Mouse (Mus musculus): ENCODE measurements at regions not wholly inside any gene's neighbourhood (a gene's known extent, or its start where the extent isn't known, plus 50 kb on each side); places are given as distances from the start of the nearest gene placed in this dataset.
A peak's percentile ranks its signal among the peaks of the same experiment; 100 is the strongest.

DNA sequence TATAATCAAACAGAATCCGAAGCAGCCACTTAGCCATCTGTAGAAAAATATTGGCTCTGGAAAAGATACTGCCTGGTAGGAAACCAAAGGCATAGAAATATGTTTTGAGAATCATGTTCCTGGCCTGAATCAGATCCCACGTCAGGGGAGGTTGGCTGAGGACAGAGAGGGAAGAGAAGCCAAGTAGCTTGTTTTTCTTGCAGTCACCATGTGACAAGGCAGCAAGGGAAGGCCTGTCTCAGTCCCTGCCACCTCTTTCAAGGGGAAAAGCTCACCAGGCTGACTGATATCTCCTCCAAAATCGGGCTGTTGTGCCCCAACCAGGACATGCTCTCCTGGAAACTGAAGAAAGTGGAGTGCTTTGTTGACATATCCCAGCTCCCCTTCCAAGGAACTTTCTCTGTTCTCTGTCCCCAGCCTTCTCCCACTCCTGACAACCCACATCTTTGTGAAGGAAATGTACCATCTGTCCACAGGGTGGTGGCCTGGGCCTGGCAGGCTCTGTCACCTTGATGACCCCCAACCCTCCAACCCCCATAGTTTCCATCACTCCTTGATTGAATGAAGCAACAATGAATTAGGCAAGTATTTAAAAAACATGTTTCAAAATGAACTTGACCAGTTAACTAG is 104.3 kb upstream of the Foxn2 start:
- no peak overlapping the region for H3K4me2 ChIP-seq
- no peak overlapping the region for H3K27ac ChIP-seq (ENCODE audit: low read depth)
- no peaks in the 10 kb centered on the region for H3K36me3 ChIP-seq (ENCODE audit: insufficient read depth)
- H3K4me1 ChIP-seq (ENCODE audit: insufficient read depth), result no peaks in the 10 kb centered on the region
- ATAC-seq (ENCODE audit: insufficient read depth) (peak; percentile 52; the same call in 1 of the 2 replicates), DNase-seq (no peak)
- H3K9ac ChIP-seq, result no peak overlapping the region
- H3K27me3 ChIP-seq (ENCODE audit: insufficient read depth, low read length), result no peaks in the 10 kb centered on the region
- H3K4me3 ChIP-seq (ENCODE audit: low read depth, low read length), result no peak overlapping the region
- no peaks in the 10 kb centered on the region for H3K9me3 ChIP-seq (ENCODE audit: low read depth, low read length)
- no peak for TF ChIP-seq CTCF (IDR thresholded peaks at IDR 0.05; ENCODE audit: low read depth)
- WGBS, result 25% methylated on average over 3 of the region's 3 CpGs

DNA sequence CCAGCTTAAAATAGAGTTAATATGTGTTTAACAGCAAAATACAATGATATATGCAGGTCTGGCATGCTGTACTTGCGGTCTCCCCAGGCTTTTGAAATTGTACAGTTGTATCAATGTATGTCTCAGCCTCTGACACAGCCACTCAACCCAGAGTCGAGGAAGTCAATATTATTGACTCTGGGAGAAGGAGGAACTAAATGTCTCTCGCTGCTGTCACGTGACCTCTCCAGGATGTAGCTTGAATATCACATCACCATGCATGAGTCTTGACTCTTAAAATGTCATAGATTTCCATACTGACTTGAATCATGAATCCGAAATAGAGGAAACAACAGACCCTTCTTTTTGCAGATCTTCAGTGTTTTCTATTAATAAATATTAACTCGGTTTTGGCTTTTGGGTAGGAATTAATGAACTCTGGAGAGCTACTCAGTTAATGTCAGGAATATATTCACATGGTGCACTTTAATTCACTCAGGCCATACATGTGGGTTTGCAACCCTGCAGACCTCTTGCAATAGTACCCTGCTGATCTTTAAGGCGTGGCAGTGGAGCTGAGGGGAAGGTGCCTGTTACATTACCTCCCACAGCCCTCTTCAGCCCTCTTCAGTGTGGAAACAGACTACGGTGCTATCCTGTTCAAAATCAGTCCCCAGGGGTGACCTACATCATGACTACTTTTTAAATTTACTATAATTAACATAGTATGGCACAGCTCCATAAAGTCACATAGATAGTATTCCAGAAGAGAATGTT is 102.7 kb upstream of the Foxn2 start:
- no peak for DNase-seq
- no peak overlapping the region for H3K4me2 ChIP-seq
- no peak for TF ChIP-seq CTCF (IDR thresholded peaks at IDR 0.05; ENCODE audit: low read depth)
- no peaks in the 10 kb centered on the region for H3K4me1 ChIP-seq (ENCODE audit: insufficient read depth)
- WGBS, result 77% methylated on average over 8 of the region's 8 CpGs
- H3K4me3 ChIP-seq (ENCODE audit: low read depth, low read length), result no peak overlapping the region
- H3K9me3 ChIP-seq (ENCODE audit: low read depth, low read length), result no peaks in the 10 kb centered on the region
- no peak for ATAC-seq (ENCODE audit: insufficient read depth)
- H3K27ac ChIP-seq (ENCODE audit: low read depth), result no peak overlapping the region
- H3K9ac ChIP-seq, result no peak overlapping the region
- no peaks in the 10 kb centered on the region for H3K27me3 ChIP-seq (ENCODE audit: insufficient read depth, low read length)
- no peaks in the 10 kb centered on the region for H3K36me3 ChIP-seq (ENCODE audit: insufficient read depth)

DNA sequence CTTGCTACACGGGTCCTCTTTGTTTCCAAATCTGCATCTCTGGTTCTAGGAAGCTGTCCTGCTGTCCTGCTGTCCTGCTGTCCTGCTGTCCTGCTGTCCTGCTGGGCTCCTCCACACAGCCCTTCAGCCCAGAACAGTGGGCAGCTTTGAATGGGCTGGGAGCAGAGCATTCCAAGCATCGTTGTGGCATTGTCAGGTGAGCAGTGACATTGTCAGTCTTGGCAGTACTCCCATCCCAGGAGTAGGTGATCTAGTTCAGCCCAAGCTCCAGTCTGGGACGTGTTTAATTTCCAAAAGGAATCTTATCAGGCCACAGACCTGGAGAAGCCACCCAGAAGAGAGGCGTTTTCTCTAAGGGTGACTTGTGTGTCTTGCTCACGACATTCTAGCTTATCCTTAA is 99.4 kb upstream of the Foxn2 start:
- no peaks in the 10 kb centered on the region for H3K4me1 ChIP-seq (ENCODE audit: insufficient read depth)
- ATAC-seq (ENCODE audit: insufficient read depth), result no peak

DNA sequence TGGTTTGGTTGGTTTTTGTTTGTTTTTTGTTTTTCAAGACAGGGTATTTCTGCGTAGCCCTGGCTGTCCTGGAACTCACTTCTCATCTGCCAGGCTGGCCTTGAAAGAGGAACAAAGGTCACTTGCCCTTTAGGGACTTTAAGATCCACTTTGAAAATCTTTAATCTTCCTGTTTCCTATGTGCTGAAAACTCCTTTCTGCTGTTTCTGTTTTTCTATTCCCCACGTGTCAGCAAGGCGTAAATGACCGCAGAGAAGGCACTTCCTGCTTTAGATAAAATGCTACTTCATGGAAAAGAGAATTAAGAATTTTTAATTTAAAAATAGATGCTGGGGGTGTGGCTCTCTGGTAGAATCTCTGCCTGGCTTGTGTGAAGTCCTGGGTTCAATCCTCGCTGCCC is 98.9 kb upstream of the Foxn2 start:
- H3K36me3 ChIP-seq (ENCODE audit: insufficient read depth), result no peaks in the 10 kb centered on the region
- H3K9me3 ChIP-seq (ENCODE audit: low read depth, low read length), result no peaks in the 10 kb centered on the region
- no peak overlapping the region for H3K27ac ChIP-seq (ENCODE audit: low read depth)
- no peak for DNase-seq
- H3K27me3 ChIP-seq (ENCODE audit: insufficient read depth, low read length), result no peaks in the 10 kb centered on the region
- WGBS, result 55% methylated on average over 5 of the region's 5 CpGs
- no peak for ATAC-seq (ENCODE audit: insufficient read depth)
- no peak for TF ChIP-seq CTCF (IDR thresholded peaks at IDR 0.05; ENCODE audit: low read depth)
- H3K4me2 ChIP-seq, result no peak overlapping the region
- H3K4me1 ChIP-seq (ENCODE audit: insufficient read depth), result no peaks in the 10 kb centered on the region
- H3K9ac ChIP-seq, result no peak overlapping the region
- no peak overlapping the region for H3K4me3 ChIP-seq (ENCODE audit: low read depth, low read length)

More for the DNA sequence above, 99.4 kb upstream of the Foxn2 start:
- no peak overlapping the region for H3K27ac ChIP-seq (ENCODE audit: low read depth)
- H3K4me3 ChIP-seq (ENCODE audit: low read depth, low read length), result no peak overlapping the region
- no peak overlapping the region for H3K9ac ChIP-seq
- no peak for DNase-seq
- H3K27me3 ChIP-seq (ENCODE audit: insufficient read depth, low read length), result no peaks in the 10 kb centered on the region
- WGBS, result 37% methylated on average over 5 of the region's 5 CpGs
- no peaks in the 10 kb centered on the region for H3K36me3 ChIP-seq (ENCODE audit: insufficient read depth)
- H3K9me3 ChIP-seq (ENCODE audit: low read depth, low read length), result no peaks in the 10 kb centered on the region
- TF ChIP-seq CTCF (IDR thresholded peaks at IDR 0.05; ENCODE audit: low read depth), result no peak
- H3K4me2 ChIP-seq, result no peak overlapping the region

DNA sequence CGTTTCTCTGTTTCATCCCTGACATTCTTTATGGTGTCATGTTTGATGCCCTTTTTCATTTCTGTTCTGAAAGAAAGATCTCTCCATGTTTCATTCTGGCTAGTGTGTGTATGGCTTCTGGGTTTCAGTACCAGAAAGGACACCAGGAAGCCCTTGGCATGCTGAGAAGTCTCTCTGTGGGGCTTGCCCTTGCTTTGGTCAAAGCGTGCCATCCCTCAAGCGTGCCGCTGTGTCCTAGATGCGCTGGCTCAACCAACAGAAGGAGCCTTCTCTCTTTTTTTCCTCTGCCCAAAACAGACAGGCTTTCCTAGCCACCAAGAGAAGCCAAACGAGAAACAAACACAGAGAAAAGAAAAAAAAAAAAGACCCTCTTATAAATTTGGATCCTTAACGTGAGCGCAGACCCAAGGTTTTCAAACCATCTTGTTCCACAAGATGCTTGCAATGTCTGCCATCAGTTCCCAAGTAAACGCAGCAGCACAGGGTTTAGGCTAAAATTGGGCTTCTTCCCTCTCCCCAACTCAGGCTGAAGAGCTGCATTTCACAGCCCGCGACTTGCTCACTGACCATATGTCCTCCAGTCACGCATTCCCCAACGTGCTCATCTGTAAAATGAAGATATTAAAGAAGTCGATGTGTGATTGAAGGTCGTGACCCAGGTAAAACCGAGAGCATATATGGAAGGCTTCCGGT is 97.3 kb upstream of the Foxn2 start:
- TF ChIP-seq CTCF (IDR thresholded peaks at IDR 0.05; ENCODE audit: low read depth), result no peak
- no peak overlapping the region for H3K4me3 ChIP-seq (ENCODE audit: low read depth, low read length)
- no peak overlapping the region for H3K9ac ChIP-seq
- H3K9me3 ChIP-seq (ENCODE audit: low read depth, low read length), result no peaks in the 10 kb centered on the region
- H3K4me1 ChIP-seq (ENCODE audit: insufficient read depth), result no peaks in the 10 kb centered on the region
- DNase-seq (no peak), ATAC-seq (ENCODE audit: insufficient read depth) (no peak)
- H3K36me3 ChIP-seq (ENCODE audit: insufficient read depth), result no peaks in the 10 kb centered on the region
- H3K4me2 ChIP-seq, result no peak overlapping the region
- H3K27me3 ChIP-seq (ENCODE audit: insufficient read depth, low read length), result no peaks in the 10 kb centered on the region
- no peak overlapping the region for H3K27ac ChIP-seq (ENCODE audit: low read depth)
- 61% methylated on average over 17 of the region's 17 CpGs for WGBS

DNA sequence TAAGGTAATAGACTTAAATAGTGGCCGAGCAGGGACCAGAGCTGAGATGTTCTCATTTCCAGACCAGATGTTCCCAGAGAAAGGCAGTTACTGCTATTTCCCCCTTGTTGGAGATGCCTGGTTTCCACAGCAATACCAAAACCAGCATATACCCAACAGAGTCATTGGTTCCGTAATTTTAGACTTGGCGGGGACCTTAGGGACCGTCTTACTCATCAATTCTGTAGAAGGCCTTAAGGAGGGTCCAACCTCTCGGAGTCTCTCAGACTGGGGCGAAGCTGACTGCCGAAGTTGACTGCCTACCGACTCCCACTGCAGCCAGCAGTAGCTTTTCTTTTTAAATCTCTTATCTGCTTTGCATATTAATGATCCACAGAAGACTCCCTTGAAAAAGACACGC is 95.1 kb upstream of the Foxn2 start:
- Histone ChIP-seq H3K27me3 (ENCODE audit: insufficient read depth, low read length) (no peaks in the 10 kb centered on the region), H3K9me3 (ENCODE audit: low read depth, low read length) (no peaks in the 10 kb centered on the region), H3K4me2 (no peak overlapping the region), H3K9ac (no peak overlapping the region), H3K4me1 (ENCODE audit: insufficient read depth) (no peaks in the 10 kb centered on the region), H3K4me3 (ENCODE audit: low read depth, low read length) (no peak overlapping the region), H3K36me3 (ENCODE audit: insufficient read depth) (no peaks in the 10 kb centered on the region), H3K27ac (ENCODE audit: low read depth) (no peak overlapping the region)
- ATAC-seq (ENCODE audit: insufficient read depth) (no peak), DNase-seq (no peak)
- no peak for TF ChIP-seq CTCF (IDR thresholded peaks at IDR 0.05; ENCODE audit: low read depth)
- 85% methylated on average over 9 of the region's 9 CpGs for WGBS

DNA sequence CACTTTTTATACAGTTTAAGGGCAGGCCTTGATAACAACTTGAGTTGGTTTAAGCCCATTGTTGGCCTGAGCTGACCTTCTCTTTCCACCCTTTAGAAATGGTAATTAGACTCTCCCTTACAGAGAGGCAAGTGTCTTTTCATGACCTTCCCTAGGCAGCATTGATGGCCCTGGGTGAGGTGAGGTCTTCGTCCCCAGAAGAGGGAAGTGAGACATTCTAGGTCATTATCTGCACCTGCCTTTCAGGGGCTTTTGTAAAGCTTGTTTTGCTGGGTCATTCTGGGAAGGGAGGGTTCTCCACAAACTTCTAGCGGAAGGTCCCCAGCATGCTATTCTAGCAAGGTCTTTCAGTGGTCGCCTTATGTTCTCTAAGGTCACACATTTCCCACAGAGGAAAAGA is 93.6 kb upstream of the Foxn2 start:
- no peak for ATAC-seq (ENCODE audit: insufficient read depth)
- 73% methylated on average over 3 of the region's 3 CpGs for WGBS
- no peak for DNase-seq
- no peak for TF ChIP-seq CTCF (IDR thresholded peaks at IDR 0.05; ENCODE audit: low read depth)
- Histone ChIP-seq H3K27ac (ENCODE audit: low read depth) (no peak overlapping the region), H3K36me3 (ENCODE audit: insufficient read depth) (no peaks in the 10 kb centered on the region), H3K9me3 (ENCODE audit: low read depth, low read length) (no peaks in the 10 kb centered on the region), H3K4me1 (ENCODE audit: insufficient read depth) (no peaks in the 10 kb centered on the region), H3K9ac (no peak overlapping the region), H3K27me3 (ENCODE audit: insufficient read depth, low read length) (no peaks in the 10 kb centered on the region), H3K4me2 (no peak overlapping the region), H3K4me3 (ENCODE audit: low read depth, low read length) (no peak overlapping the region)

Measured in lung, embryonic 14.5 days (tissue).